Mouse (Mus musculus): Measurements from ENCODE around the gene Kcnt1. TPM values are rescaled to one million over a fixed set of nuclear protein-coding genes. Genes with fewer than 3 reads are reported as not detected.
"Not testable (repeated sequence)": the region's sequence is repeated elsewhere in the genome, so short reads cannot be mapped to it uniquely, and the experiment has no call there.

Kcnt1 gene
- 10 to 100 TPM in 2 of 4 experiments, 1 to 10 TPM in 2; 1.8 to 12.1 (median 8.0) TPM for total RNA-seq (2022)

GRCm38 (mm10) chr2:25863337-25864131 lies at the start of gene Kcnt1:
Kcnt1 (plus strand) TSS chr2:25863734.
- no peak for DNase-seq

GRCm38 (mm10) chr2:25815748-25816147 lies 47.8 kb upstream of the Kcnt1 start, which contains the start of gene Glt6d1:
Glt6d1 (minus strand) TSS chr2:25815848.
- DNase-seq = not testable (repeated sequence)

- no peak for DNase-seq
These were observed 40.7 kb upstream of the Kcnt1 start, which contains the start of gene Lcn9 for GRCm38 (mm10) chr2:25822806-25823205. Lcn9 (plus strand) TSS chr2:25823153.

- DNase-seq = no peak
These were observed 38.8 kb upstream of the Kcnt1 start for GRCm38 (mm10) chr2:25824751-25825150.

GRCm38 (mm10) chr2:25828344-25828947 lies 35.1 kb upstream of the Kcnt1 start:
- no peak for DNase-seq

GRCm38 (mm10) chr2:25830786-25831185 lies 32.7 kb upstream of the Kcnt1 start:
- no peak for DNase-seq

GRCm38 (mm10) chr2:25836291-25836690 lies 27.2 kb upstream of the Kcnt1 start:
- peak; percentile 57 for DNase-seq

- no peak for DNase-seq
These were observed 21.4 kb upstream of the Kcnt1 start for GRCm38 (mm10) chr2:25842161-25842560.

- no peak for DNase-seq
These were observed 20.8 kb upstream of the Kcnt1 start for GRCm38 (mm10) chr2:25842758-25843157.

GRCm38 (mm10) chr2:25844097-25844496 lies 19.4 kb upstream of the Kcnt1 start:
- DNase-seq = no peak

GRCm38 (mm10) chr2:25846516-25846915 lies 17.0 kb upstream of the Kcnt1 start:
- DNase-seq = no peak

- no peak for DNase-seq
These were observed 16.3 kb upstream of the Kcnt1 start, which contains the start of gene Sohlh1 for GRCm38 (mm10) chr2:25847226-25847625. Sohlh1 (minus strand) TSS chr2:25847248.

- DNase-seq = no peak
These were observed 13.2 kb upstream of the Kcnt1 start for GRCm38 (mm10) chr2:25850330-25850729.

- no peak for DNase-seq
These were observed 10.9 kb upstream of the Kcnt1 start for GRCm38 (mm10) chr2:25852626-25853025.

GRCm38 (mm10) chr2:25853998-25854397 lies 9.5 kb upstream of the Kcnt1 start:
- no peak for DNase-seq

GRCm38 (mm10) chr2:25859891-25860290 lies 3.6 kb upstream of the Kcnt1 start:
- no peak for DNase-seq

GRCm38 (mm10) chr2:25862038-25862437 lies 1.5 kb upstream of the Kcnt1 start:
- DNase-seq = no peak

- no peak for DNase-seq
These were observed 751 bp upstream of the Kcnt1 start for GRCm38 (mm10) chr2:25862696-25863270.

- no peak for DNase-seq
These were observed 696 bp downstream of the Kcnt1 start for GRCm38 (mm10) chr2:25864230-25864629.

- no peak for DNase-seq
These were observed 1.9 kb downstream of the Kcnt1 start for GRCm38 (mm10) chr2:25865412-25865811.

- DNase-seq = peak; percentile 32
These were observed 3.1 kb downstream of the Kcnt1 start for GRCm38 (mm10) chr2:25866656-25867055.

GRCm38 (mm10) chr2:25877250-25877735 lies 13.8 kb downstream of the Kcnt1 start:
- no peak for DNase-seq

GRCm38 (mm10) chr2:25877736-25878268 lies 14.3 kb downstream of the Kcnt1 start:
- DNase-seq = no peak
